8 mouse cellular contexts compared by ENCODE assay signal in genomic region chr11:23667128-23667527, GRCm38 (mm10). TPM values are rescaled to one million over a fixed set of nuclear protein-coding genes. Genes with fewer than 3 reads are reported as not detected.
DNase-seq lines count a peak whose midpoint lies in the region; ATAC-seq and TF ChIP-seq lines count a peak whose summit lies in the region.

No protein-coding gene starts in this region.

- no peak for DNase-seq in heart, adult 8-10 months (ENCODE audit: low spot score)
- DNase-seq in embryonic facial prominence, embryonic 14.5 days (ENCODE audit: low spot score), result peak; percentile 48
- DNase-seq in kidney, postnatal 14 days, result peak; percentile 21
- DNase-seq in naive thymus-derived CD4-positive, alpha-beta T cell, adult 2 months (ENCODE audit: low read depth), result peak; percentile 52
- DNase-seq in frontal cortex, postnatal 10 days (ENCODE audit: low spot score in 2 of 2), result no peak
- DNase-seq in frontal cortex, postnatal 25 days (ENCODE audit: low spot score in 2 of 2), result no peak

- WGBS in heart, embryonic 11.5 days (ENCODE audit: insufficient replicate concordance), result 52% methylated on average over 3 of the region's 3 CpGs
- WGBS in embryonic facial prominence, embryonic 14.5 days, result 37% methylated on average over 3 of the region's 3 CpGs

- H3K27me3 ChIP-seq in heart, embryonic 11.5 days (ENCODE audit: control insufficient read depth, insufficient read depth, low read length), result no peaks in the 10 kb centered on the region
- no peaks in the 10 kb centered on the region for H3K27me3 ChIP-seq in E14TG2a.4 (ENCODE audit: insufficient read depth, low read length)
- H3K27me3 ChIP-seq in embryonic facial prominence, embryonic 14.5 days (replicated peaks; ENCODE audit: control insufficient read depth, insufficient read depth, low read length), result no peaks in the 10 kb centered on the region

- H3K9me3 ChIP-seq in heart, embryonic 11.5 days (replicated peaks; ENCODE audit: control insufficient read depth, low read length), result no peaks in the 10 kb centered on the region
- no peaks in the 10 kb centered on the region for H3K9me3 ChIP-seq in E14TG2a.4 (ENCODE audit: low read length)
- H3K9me3 ChIP-seq in embryonic facial prominence, embryonic 14.5 days (ENCODE audit: control insufficient read depth, low read length), result no peaks in the 10 kb centered on the region

- H3K36me3 ChIP-seq in heart, embryonic 11.5 days (ENCODE audit: control insufficient read depth, insufficient read depth, low read length), result no peaks in the 10 kb centered on the region
- peaks cover 14% of the 10 kb centered on the region for H3K36me3 ChIP-seq in E14TG2a.4 (ENCODE audit: insufficient read depth, low read length)
- H3K36me3 ChIP-seq in embryonic facial prominence, embryonic 14.5 days (ENCODE audit: control insufficient read depth, insufficient read depth, low read length), result 0 out of 2 replicates have a peak, but pooled peaks cover 14% of the 10 kb centered on the region

- H3K4me1 ChIP-seq in heart, embryonic 11.5 days (ENCODE audit: control insufficient read depth, insufficient read depth, low read length), result peaks cover 7% of the 10 kb centered on the region
- peaks cover 31% of the 10 kb centered on the region for H3K4me1 ChIP-seq in E14TG2a.4 (replicated peaks; ENCODE audit: low read depth, low read length)
- H3K4me1 ChIP-seq in embryonic facial prominence, embryonic 14.5 days (ENCODE audit: control insufficient read depth, insufficient read depth, low read length), result peaks cover 6% of the 10 kb centered on the region

- TF ChIP-seq CTCF in E14TG2a.4 (conservative IDR thresholded peaks at IDR 0.05; ENCODE audit: low read length), result no peak

- H3K27ac ChIP-seq in heart, embryonic 11.5 days (ENCODE audit: low read depth, low read length), result no peak overlapping the region
- no peak overlapping the region for H3K27ac ChIP-seq in embryonic facial prominence, embryonic 14.5 days (replicated peaks; ENCODE audit: low read depth, low read length)

- H3K9ac ChIP-seq in heart, embryonic 11.5 days (ENCODE audit: low read depth, low read length), result no peak overlapping the region
- peak overlapping the region; percentile 93 for H3K9ac ChIP-seq in embryonic facial prominence, embryonic 14.5 days (ENCODE audit: low read depth, low read length)

- peak overlapping the region; percentile 57 for H3K4me2 ChIP-seq in heart, embryonic 11.5 days
- peak overlapping the region; percentile 61 for H3K4me2 ChIP-seq in embryonic facial prominence, embryonic 14.5 days (ENCODE audit: low read depth, low read length)

- H3K4me3 ChIP-seq in heart, embryonic 11.5 days (ENCODE audit: low read depth, low read length), result peak overlapping the region; percentile 91
- H3K4me3 ChIP-seq in E14TG2a.4 (replicated peaks; ENCODE audit: low read length), result peak overlapping the region; percentile 98
- peak overlapping the region; percentile 91 for H3K4me3 ChIP-seq in embryonic facial prominence, embryonic 14.5 days (ENCODE audit: low read depth, low read length)

- ATAC-seq in heart, embryonic 11.5 days (replicated peaks; ENCODE audit: insufficient number of reproducible peaks, low FRiP score, low TSS enrichment), result no peak
- ATAC-seq in embryonic facial prominence, embryonic 14.5 days (ENCODE audit: low read depth), result no peak

RNA-seq across cellular contexts. Expression of gene Pex13, which starts 1.4 kb away (rescaled TPM):
- 31.9 and 33.3 TPM in 2 replicates for polyA plus RNA-seq in heart, embryonic 11.5 days (2014; fragmentation: Nextera tagmentation; extraction: Ambion mirVana)
- total RNA-seq in heart, adult 8-10 months (2022), result 10 to 100 TPM; 20.5 to 30.7 (median 28.6) TPM
- 34.5 and 35.8 TPM in 2 replicates for polyA plus RNA-seq in embryonic facial prominence, embryonic 14.5 days (2014; fragmentation: Nextera tagmentation; extraction: Ambion mirVana)

RNA-seq across cellular contexts. Expression of gene Pus10, which starts 1.7 kb away (rescaled TPM):
- 19.5 and 20.7 TPM in 2 replicates for polyA plus RNA-seq in heart, embryonic 11.5 days (2014; fragmentation: Nextera tagmentation; extraction: Ambion mirVana)
- 10 to 100 TPM in 2 of 4 experiments, 1 to 10 TPM in 2; 7.0 to 12.7 (median 9.6) TPM for total RNA-seq in heart, adult 8-10 months (2022)
- 19.0 and 20.7 TPM in 2 replicates for polyA plus RNA-seq in embryonic facial prominence, embryonic 14.5 days (2014; fragmentation: Nextera tagmentation; extraction: Ambion mirVana)

RNA-seq across cellular contexts. Expression of gene 0610010F05Rik, which starts 33.7 kb away (rescaled TPM):
- 20.6 and 20.7 TPM in 2 replicates for polyA plus RNA-seq in heart, embryonic 11.5 days (2014; fragmentation: Nextera tagmentation; extraction: Ambion mirVana)
- total RNA-seq in heart, adult 8-10 months (2022), result 10 to 100 TPM in 1 of 4 experiments, 1 to 10 TPM in 3; 7.6 to 11.5 (median 9.1) TPM
- polyA plus RNA-seq in embryonic facial prominence, embryonic 14.5 days (2014; fragmentation: Nextera tagmentation; extraction: Ambion mirVana), result 26.5 and 28.7 TPM in 2 replicates

Comparison
In these comparisons a context has a peak if more than half of its experiments do, and no peak if none do; other contexts are left out.
1. DNase-seq: peak in embryonic facial prominence, embryonic 14.5 days (single experiment), kidney, postnatal 14 days (single experiment) and naive thymus-derived CD4-positive, alpha-beta T cell, adult 2 months (single experiment); none in heart, adult 8-10 months (single experiment), frontal cortex, postnatal 10 days (0 of 2) and frontal cortex, postnatal 25 days (0 of 2).
2. Peak in every context shown above with its lines, with median percentiles within 50 percentile points of each other: H3K4me3 ChIP-seq.